Mouse (Mus musculus) stomach, postnatal 0 days (tissue): ENCODE measurements at regions not wholly inside any gene's neighbourhood (a gene's known extent, or its start where the extent isn't known, plus 50 kb on each side); places are given as distances from the start of the nearest gene placed in this dataset.

ENCODE experiments used
- CTCF ChIP-seq: IDR thresholded peaks from 2 replicates; pipeline ENCODE4 v1.5.1; 2016; ENCODE audit warnings: antibody characterized with exemption, low read depth, mild to moderate bottlenecking, moderate library complexity
- EP300 ChIP-seq: optimal IDR thresholded peaks from 2 replicates; pipeline ENCODE3; 2016; ENCODE audit warnings: antibody characterized with exemption

GRCm38 (mm10) chr6:18796540-18796939, 51.8 kb upstream of the Lsm8 start:
- TF ChIP-seq CTCF: no peak
- TF ChIP-seq EP300: no peak
